Mouse (Mus musculus) heart, adult 10 weeks (tissue): ENCODE data around the gene C1qtnf1. TPM values are rescaled to one million over a fixed set of nuclear protein-coding genes. Genes with fewer than 3 reads are reported as not detected.

Experiments used
- polyA plus RNA-seq: library from polyadenylated mRNA; stranded (reverse); fragments of 350-450 nt; fragmentation: Illumina TruSeq; extraction: RNeasy Lipid Tissue Mini Kit (QIAGEN cat#74804); gene quantifications from one replicate; pipeline ENCODE4 v1.2.3, GENCODE M21; 2014; ENCODE audit warnings: low read depth, low replicate concordance

C1qtnf1 gene
- polyA plus RNA-seq, result 14.2 TPM

GRCm38 (mm10) chr11:118427986-118428385, at the start of gene C1qtnf1:
Gene C1qtnf1, plus strand, starts transcription at chr11:118428203.

GRCm38 (mm10) chr11:118401760-118402280, 26.2 kb upstream of the C1qtnf1 start, which contains the start of gene Lgals3bp:
Gene Lgals3bp, minus strand, starts transcription at chr11:118402092.

GRCm38 (mm10) chr11:118418834-118419504, 9.0 kb upstream of the C1qtnf1 start, which contains the start of gene Cant1:
Gene Cant1, minus strand, starts transcription at chr11:118419086.

GRCm38 (mm10) chr11:118476396-118477373, 48.7 kb downstream of the C1qtnf1 start, which contains the start of gene Engase:
Gene Engase, plus strand, starts transcription at chr11:118476829.

Other genes starting within 250 kb of the C1qtnf1 start
- gene Cyth1, start 179.6 kb upstream of the C1qtnf1 start, polyA plus RNA-seq, result 49.4 TPM
- 14.6 TPM for gene Usp36, start 138.0 kb upstream of the C1qtnf1 start, polyA plus RNA-seq
- gene Cep295nl, start 85.7 kb upstream of the C1qtnf1 start, polyA plus RNA-seq, result not detected
- 77.9 TPM for gene Timp2, start 72.5 kb upstream of the C1qtnf1 start, polyA plus RNA-seq
- 35.1 TPM for gene Lgals3bp, start 26.1 kb upstream of the C1qtnf1 start, polyA plus RNA-seq
- 20.4 TPM for gene Cant1, start 9.1 kb upstream of the C1qtnf1 start, polyA plus RNA-seq
- gene Engase, start 48.6 kb downstream of the C1qtnf1 start, polyA plus RNA-seq, result 4.7 TPM